Mouse (Mus musculus) lung, adult 2 months (tissue): Measurements from ENCODE around the gene Prm1.

Experiments
- CTCF ChIP-seq: fragments of 200-500 bp; IDR thresholded peaks from 2 replicates; pipeline ENCODE4 v1.5.1; 2011; ENCODE audit warnings: mild to moderate bottlenecking, low read length, control low read depth; ENCODE audit not compliant: insufficient read depth
- POLR2A ChIP-seq: fragments of 200-500 bp; IDR thresholded peaks from 2 replicates; pipeline ENCODE4 v1.6.1; 2011; ENCODE audit warnings: low read depth, mild to moderate bottlenecking, control low read depth, low read length, borderline replicate concordance; ENCODE audit errors: extremely low read depth

GRCm38 (mm10) chr16:10781862-10782371 lies 23.7 kb downstream of the Prm1 start:
- TF ChIP-seq CTCF: no peak
- no peak for TF ChIP-seq POLR2A
